In genomic region chr2:155574700-155575099, GRCm38 (mm10) we compare ENCODE assay signal across 8 mouse cellular contexts. TPM values are rescaled to one million over a fixed set of nuclear protein-coding genes. Genes with fewer than 3 reads are reported as not detected.
DNase-seq lines count a peak whose midpoint lies in the region; ATAC-seq and TF ChIP-seq lines count a peak whose summit lies in the region.

No protein-coding gene starts in this region.

- H3K9ac ChIP-seq in liver, adult 2 months (ENCODE audit: low read depth, low read length), result no peak overlapping the region
- H3K9ac ChIP-seq in liver, embryonic 12.5 days, result no peak overlapping the region

- no peaks in the 10 kb centered on the region for H3K79me2 ChIP-seq in liver, adult 2 months (ENCODE audit: control insufficient read depth, insufficient read depth, low read length)

- H3K4me3 ChIP-seq in liver, adult 2 months (ENCODE audit: insufficient read depth, low read depth, low read length), result no peak overlapping the region
- H3K4me3 ChIP-seq in liver, embryonic 12.5 days, result no peak overlapping the region

- no peaks in the 10 kb centered on the region for H3K9me3 ChIP-seq in liver, embryonic 12.5 days (replicated peaks)

- no peaks in the 10 kb centered on the region for H3K27me3 ChIP-seq in liver, adult 2 months (ENCODE audit: control insufficient read depth, insufficient read depth, low read length)
- no peaks in the 10 kb centered on the region for H3K27me3 ChIP-seq in liver, embryonic 12.5 days (replicated peaks)

- peak; percentile 36; the same call in 1 of the 2 replicates for TF ChIP-seq CTCF in liver, adult 2 months (IDR thresholded peaks at IDR 0.05; ENCODE audit: low read depth, low read length)

- DNase-seq in cerebellum, adult 11 months, result peak; percentile 53
- DNase-seq in liver, adult 2 months (ENCODE audit: extremely low read depth, low read depth, low spot score), result peak; percentile 88
- DNase-seq in gastrocnemius, postnatal 14 days, result peak; percentile 48
- DNase-seq in left cerebral cortex, postnatal 10 days (ENCODE audit: extremely low spot score in 1 of 2, low spot score in 2 of 2), result peak; percentile 11 to 42
- DNase-seq in testis, postnatal 10 days (ENCODE audit: low spot score), result no peak
- no peak for DNase-seq in testis, postnatal 14 days (ENCODE audit: low spot score)

- ATAC-seq in cerebellum, adult (ENCODE audit: insufficient number of reproducible peaks, low FRiP score, low TSS enrichment), result no peak
- no peak for ATAC-seq in liver, embryonic 12.5 days

- TF ChIP-seq POLR2A in liver, adult 2 months (IDR thresholded peaks at IDR 0.05; ENCODE audit: extremely low read depth, insufficient read depth, low read length), result no peak

- intact Hi-C loops in gastrocnemius, postnatal 14 days (cut with DNase I; ENCODE audit: low total_unique reads), result no loop called here
- intact Hi-C loops in left cerebral cortex, postnatal 10 days (cut with DNase I), result no loop called here

- peaks cover 56% of the 10 kb centered on the region for H3K36me3 ChIP-seq in liver, adult 2 months (ENCODE audit: control insufficient read depth, insufficient read depth, low read length)
- peaks cover 88% of the 10 kb centered on the region for H3K36me3 ChIP-seq in liver, embryonic 12.5 days

- H3K27ac ChIP-seq in liver, adult 2 months (replicated peaks; ENCODE audit: insufficient read depth, low read depth, low read length), result peak overlapping the region; percentile 71
- no peak overlapping the region for H3K27ac ChIP-seq in liver, embryonic 12.5 days

- H3K4me1 ChIP-seq in liver, adult 2 months (ENCODE audit: control insufficient read depth, insufficient read depth, low read length), result peaks cover 10% of the 10 kb centered on the region
- H3K4me1 ChIP-seq in liver, embryonic 12.5 days, result peaks cover 3% of the 10 kb centered on the region; the same call in 1 of the 2 replicates

- no peak overlapping the region for H3K4me2 ChIP-seq in liver, embryonic 12.5 days

- WGBS in liver, adult 2 months, result 42% methylated on average over 4 of the region's 4 CpGs
- 86% methylated on average over 4 of the region's 4 CpGs for WGBS in liver, embryonic 12.5 days (ENCODE audit: insufficient replicate concordance)

RNA-seq across cellular contexts. Expression of gene Gss, which starts 17.9 kb away (rescaled TPM):
- 69.4 and 112 TPM in 2 replicates for total RNA-seq in liver, adult 2 months (2014; rRNA removed)
- 113 and 134 TPM in 2 replicates for polyA plus RNA-seq in liver, adult 2 months (2012; rRNA removed)
- polyA plus RNA-seq in liver, embryonic 12.5 days (2016; fragmentation: Nextera tagmentation; extraction: Ambion mirVana), result 64.0 and 64.1 TPM in 2 replicates
- total RNA-seq in gastrocnemius, postnatal 14 days (2021), result 1 to 10 TPM; 7.4 to 8.3 TPM
- 10 to 100 TPM; 13.5 to 16.4 TPM for total RNA-seq in left cerebral cortex, postnatal 10 days (2021)

RNA-seq across cellular contexts. Expression of gene Myh7b, which starts 36.3 kb away (rescaled TPM):
- total RNA-seq in liver, adult 2 months (2014; rRNA removed), result not detected in 2 replicates
- not detected in 2 replicates for polyA plus RNA-seq in liver, adult 2 months (2012; rRNA removed)
- 6.0 TPM in 2 replicates for polyA plus RNA-seq in liver, embryonic 12.5 days (2016; fragmentation: Nextera tagmentation; extraction: Ambion mirVana)
- total RNA-seq in gastrocnemius, postnatal 14 days (2021), result 1 to 10 TPM; 1.4 to 2.0 TPM
- total RNA-seq in left cerebral cortex, postnatal 10 days (2021), result 1 to 10 TPM; 3.4 to 3.9 TPM

RNA-seq across cellular contexts. Expression of gene Ggt7, which starts 56.7 kb away (rescaled TPM):
- total RNA-seq in liver, adult 2 months (2014; rRNA removed), result 0.18 and 0.47 TPM in 2 replicates
- polyA plus RNA-seq in liver, adult 2 months (2012; rRNA removed), result 0.63 and 1.7 TPM in 2 replicates
- polyA plus RNA-seq in liver, embryonic 12.5 days (2016; fragmentation: Nextera tagmentation; extraction: Ambion mirVana), result 0.54 and 0.86 TPM in 2 replicates
- 1 to 10 TPM in 1 of 2 experiments, under 1 TPM in 1; 0.57 to 1.2 TPM for total RNA-seq in gastrocnemius, postnatal 14 days (2021)
- 100 to 1,000 TPM; 109 to 111 TPM for total RNA-seq in left cerebral cortex, postnatal 10 days (2021)

RNA-seq across cellular contexts. Expression of gene Acss2, which starts 57.0 kb away (rescaled TPM):
- 204 and 297 TPM in 2 replicates for total RNA-seq in liver, adult 2 months (2014; rRNA removed)
- 155 and 248 TPM in 2 replicates for polyA plus RNA-seq in liver, adult 2 months (2012; rRNA removed)
- polyA plus RNA-seq in liver, embryonic 12.5 days (2016; fragmentation: Nextera tagmentation; extraction: Ambion mirVana), result 25.1 and 27.1 TPM in 2 replicates
- total RNA-seq in gastrocnemius, postnatal 14 days (2021), result 10 to 100 TPM; 26.6 to 31.3 TPM
- 10 to 100 TPM; 41.0 to 42.9 TPM for total RNA-seq in left cerebral cortex, postnatal 10 days (2021)

Comparison
In these comparisons a context has a peak if more than half of its experiments do, and no peak if none do; other contexts are left out.
1. DNase-seq: peak in cerebellum, adult 11 months (single experiment), liver, adult 2 months (single experiment), gastrocnemius, postnatal 14 days (single experiment) and left cerebral cortex, postnatal 10 days (2 of 2); none in testis, postnatal 10 days (single experiment) and testis, postnatal 14 days (single experiment).
2. RNA of gene Ggt7, which starts 56.7 kb away (total RNA-seq): 109 to 111 TPM in left cerebral cortex, postnatal 10 days; 0.57 to 1.2 TPM in gastrocnemius, postnatal 14 days and 0.18 to 0.47 TPM in liver, adult 2 months; every median in the first group is over 10 times any median in the second.